Mouse (Mus musculus) adrenal gland, postnatal 36 days (tissue): ENCODE data around the gene Rbfox1. TPM values are rescaled to one million over a fixed set of nuclear protein-coding genes. Genes with fewer than 3 reads are reported as not detected.

Experiments used
- DNase-seq, 2 experiments: peaks; one replicate each; pipeline ENCODE4 v3.0.0; 2021; ENCODE audit warnings: mixed read lengths in 1 of 2
- total RNA-seq, 2 experiments: library from RNA; stranded (reverse); gene quantifications; 2 replicates each; pipeline ENCODE4 v1.2.3; 2021

Rbfox1 gene
- total RNA-seq, 2 experiments from 2014 or later: 1.0 to 1.1 TPM

- peak in 1 of 2 experiments; percentile 3 for DNase-seq
Observed at GRCm38 (mm10) chr16:6479616-6480410, 594.7 kb downstream of the Rbfox1 start.

- peak; percentile 41 to 55 for DNase-seq
Observed at GRCm38 (mm10) chr16:6480411-6480728, 595.2 kb downstream of the Rbfox1 start.

GRCm38 (mm10) chr16:6483628-6484027 is 598.5 kb downstream of the Rbfox1 start:
- DNase-seq: no peak

- no peak for DNase-seq
Observed at GRCm38 (mm10) chr16:6485631-6486030, 600.5 kb downstream of the Rbfox1 start.

GRCm38 (mm10) chr16:6502219-6502618 is 617.1 kb downstream of the Rbfox1 start:
- peak; percentile 24 to 34 for DNase-seq

GRCm38 (mm10) chr16:6503573-6504331 is 618.6 kb downstream of the Rbfox1 start:
- DNase-seq: peak; percentile 59 to 65

GRCm38 (mm10) chr16:6508924-6509323 is 623.8 kb downstream of the Rbfox1 start:
- DNase-seq: no peak

- no peak for DNase-seq
Observed at GRCm38 (mm10) chr16:6519474-6519873, 634.3 kb downstream of the Rbfox1 start.

- DNase-seq: no peak
Observed at GRCm38 (mm10) chr16:6525507-6526170, 640.5 kb downstream of the Rbfox1 start.

- no peak for DNase-seq
Observed at GRCm38 (mm10) chr16:6531459-6531858, 646.3 kb downstream of the Rbfox1 start.

GRCm38 (mm10) chr16:6532077-6532995 is 647.2 kb downstream of the Rbfox1 start:
- no peak for DNase-seq

- no peak for DNase-seq
Observed at GRCm38 (mm10) chr16:6555776-6556175, 670.6 kb downstream of the Rbfox1 start.

- no peak for DNase-seq
Observed at GRCm38 (mm10) chr16:6557726-6558125, 672.6 kb downstream of the Rbfox1 start.

GRCm38 (mm10) chr16:6584700-6585099 is 699.5 kb downstream of the Rbfox1 start:
- no peak for DNase-seq

- DNase-seq: no peak
Observed at GRCm38 (mm10) chr16:6585204-6585603, 700.0 kb downstream of the Rbfox1 start.

- DNase-seq: no peak
Observed at GRCm38 (mm10) chr16:6616526-6616925, 731.4 kb downstream of the Rbfox1 start.

- no peak for DNase-seq
Observed at GRCm38 (mm10) chr16:6640330-6640729, 755.2 kb downstream of the Rbfox1 start.

- DNase-seq: no peak
Observed at GRCm38 (mm10) chr16:6646941-6647340, 761.8 kb downstream of the Rbfox1 start.

- DNase-seq: no peak
Observed at GRCm38 (mm10) chr16:6648753-6649152, 763.6 kb downstream of the Rbfox1 start.

GRCm38 (mm10) chr16:6658594-6658993 is 773.4 kb downstream of the Rbfox1 start:
- no peak for DNase-seq

- no peak for DNase-seq
Observed at GRCm38 (mm10) chr16:6686076-6686757, 801.1 kb downstream of the Rbfox1 start.
